Mouse (Mus musculus): ENCODE measurements at regions not wholly inside any gene's neighbourhood (a gene's known extent, or its start where the extent isn't known, plus 50 kb on each side); places are given as distances from the start of the nearest gene placed in this dataset.

DNA sequence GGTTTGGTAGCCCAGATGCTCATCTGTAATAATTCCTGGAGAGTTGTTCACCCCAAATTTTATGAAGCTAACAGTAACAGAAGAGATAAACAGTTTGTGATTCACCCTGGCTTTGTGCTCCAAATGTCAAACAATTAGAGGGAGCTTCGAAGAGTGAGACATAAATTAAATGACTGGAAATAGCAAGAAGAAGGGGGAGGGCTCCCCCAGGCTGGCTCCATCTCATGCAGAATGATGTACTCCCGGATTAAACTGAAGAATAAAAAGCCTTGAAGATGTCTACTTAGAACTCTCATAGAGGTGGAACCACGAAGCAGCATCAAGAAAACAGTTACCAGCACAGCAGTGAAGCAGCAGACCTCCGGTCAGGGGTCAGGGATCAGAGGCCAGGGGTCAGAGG is 90.8 kb downstream of the Olfr267 start:
- TF ChIP-seq POLR2A (IDR thresholded peaks at IDR 0.05; ENCODE audit: borderline replicate concordance, low read depth, low read length) (no peak), CTCF (IDR thresholded peaks at IDR 0.05; ENCODE audit: low read depth, low read length) (no peak)
- H3K27ac ChIP-seq (ENCODE audit: insufficient read depth, low read depth, low read length), result no peak overlapping the region
- H3K4me1 ChIP-seq (ENCODE audit: control insufficient read depth, insufficient read depth, low read length), result no peaks in the 10 kb centered on the region
- no peak overlapping the region for H3K4me3 ChIP-seq (ENCODE audit: insufficient read depth, low read length)

DNA sequence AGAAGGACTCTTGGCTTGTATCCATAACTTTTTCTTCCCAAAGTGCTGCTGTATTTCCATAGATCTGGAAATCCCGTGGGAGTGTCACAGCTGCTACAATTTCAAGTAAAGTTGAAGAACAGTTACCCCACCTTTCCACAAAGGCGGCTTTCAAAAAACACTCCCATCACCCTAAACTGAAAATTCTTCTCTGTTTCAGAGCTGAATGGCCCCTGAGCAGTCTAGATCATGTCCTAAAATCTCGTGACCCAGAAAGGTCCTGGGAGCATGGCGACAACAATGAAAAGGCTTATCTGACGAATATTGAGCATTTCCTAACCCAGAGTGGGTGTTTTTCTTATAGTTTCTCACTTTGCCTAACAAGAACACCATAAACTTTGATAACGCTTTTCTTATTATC is 92.2 kb downstream of the Olfr267 start:
- no peak for TF ChIP-seq CTCF (IDR thresholded peaks at IDR 0.05; ENCODE audit: low read depth, low read length)
- no peak for TF ChIP-seq POLR2A (IDR thresholded peaks at IDR 0.05; ENCODE audit: borderline replicate concordance, low read depth, low read length)
- no peaks in the 10 kb centered on the region for H3K4me1 ChIP-seq (ENCODE audit: control insufficient read depth, insufficient read depth, low read length)
- H3K27ac ChIP-seq (ENCODE audit: insufficient read depth, low read depth, low read length), result no peak overlapping the region
- no peak overlapping the region for H3K4me3 ChIP-seq (ENCODE audit: insufficient read depth, low read length)

GRCm38 (mm10) chr4:58693018-58693417 is 94.5 kb downstream of the Olfr267 start:
- Histone ChIP-seq H3K4me1 (ENCODE audit: control insufficient read depth, insufficient read depth, low read length) (no peaks in the 10 kb centered on the region), H3K27ac (ENCODE audit: insufficient read depth, low read depth, low read length) (no peak overlapping the region), H3K4me3 (ENCODE audit: insufficient read depth, low read length) (no peak overlapping the region)
- no peak for TF ChIP-seq CTCF (IDR thresholded peaks at IDR 0.05; ENCODE audit: low read depth, low read length)
- no peak for TF ChIP-seq POLR2A (IDR thresholded peaks at IDR 0.05; ENCODE audit: borderline replicate concordance, low read depth, low read length)

DNA sequence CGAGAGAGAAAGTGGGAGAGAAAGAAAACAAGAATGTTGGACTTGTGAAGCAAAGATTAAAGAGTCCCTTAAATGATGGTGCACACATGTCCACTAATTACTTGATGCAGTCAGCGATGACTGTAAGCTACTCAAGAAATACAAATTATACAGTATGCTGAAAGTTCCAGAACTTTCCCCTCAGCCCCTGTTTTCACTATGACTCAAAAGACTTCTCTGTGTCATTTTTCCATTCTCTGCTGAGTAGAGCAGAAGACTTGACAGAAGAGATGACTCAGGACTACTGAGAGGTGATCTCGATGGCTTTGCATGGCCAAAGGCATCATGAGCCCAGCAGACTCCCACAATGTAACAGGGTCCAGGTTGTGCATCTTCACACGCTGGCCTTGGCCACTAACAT is 105.6 kb downstream of the Olfr267 start:
- Histone ChIP-seq H3K4me3 (ENCODE audit: insufficient read depth, low read length) (no peak overlapping the region), H3K4me1 (ENCODE audit: control insufficient read depth, insufficient read depth, low read length) (no peaks in the 10 kb centered on the region), H3K27ac (ENCODE audit: insufficient read depth, low read depth, low read length) (no peak overlapping the region)
- TF ChIP-seq CTCF (IDR thresholded peaks at IDR 0.05; ENCODE audit: low read depth, low read length) (no peak), POLR2A (IDR thresholded peaks at IDR 0.05; ENCODE audit: borderline replicate concordance, low read depth, low read length) (no peak)

DNA sequence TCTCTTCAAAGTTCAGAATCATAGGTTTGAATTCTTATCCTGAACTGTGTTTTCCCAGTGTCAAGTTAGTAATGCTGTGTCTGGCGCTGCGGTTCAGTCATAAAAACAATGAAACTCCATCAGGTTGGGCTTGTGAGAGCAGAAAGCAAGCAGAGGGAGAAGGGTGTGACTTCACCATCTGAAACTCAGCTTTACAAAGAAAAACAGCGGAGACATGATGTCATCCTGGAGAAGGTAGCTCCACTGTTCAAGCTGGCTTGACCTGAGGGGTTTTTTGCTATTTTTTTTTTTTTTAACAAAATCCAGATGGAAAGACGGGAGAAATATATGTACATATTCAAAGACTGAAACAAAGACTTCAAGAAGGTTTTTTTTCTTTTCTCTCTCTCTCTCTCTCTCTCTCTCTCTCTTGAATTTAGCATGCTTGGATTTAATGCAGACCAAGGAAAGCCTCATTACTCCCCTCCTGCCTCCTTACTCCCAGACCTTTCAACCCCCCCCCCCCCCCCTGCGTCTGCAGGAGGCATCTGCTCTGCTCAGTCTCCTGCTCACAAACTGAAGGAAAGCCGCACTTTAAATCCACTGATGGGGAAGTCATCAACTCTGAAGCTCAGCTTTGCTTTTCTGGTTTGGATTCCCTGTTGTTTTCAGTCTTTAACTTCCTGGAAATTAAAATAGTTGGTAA is 109.7 kb downstream of the Olfr267 start:
- Histone ChIP-seq H3K27ac (ENCODE audit: insufficient read depth, low read depth, low read length) (no peak overlapping the region), H3K4me3 (ENCODE audit: insufficient read depth, low read length) (no peak overlapping the region), H3K4me1 (ENCODE audit: control insufficient read depth, insufficient read depth, low read length) (no peaks in the 10 kb centered on the region)
- TF ChIP-seq CTCF (IDR thresholded peaks at IDR 0.05; ENCODE audit: low read depth, low read length) (no peak), POLR2A (IDR thresholded peaks at IDR 0.05; ENCODE audit: borderline replicate concordance, low read depth, low read length) (no peak)

DNA sequence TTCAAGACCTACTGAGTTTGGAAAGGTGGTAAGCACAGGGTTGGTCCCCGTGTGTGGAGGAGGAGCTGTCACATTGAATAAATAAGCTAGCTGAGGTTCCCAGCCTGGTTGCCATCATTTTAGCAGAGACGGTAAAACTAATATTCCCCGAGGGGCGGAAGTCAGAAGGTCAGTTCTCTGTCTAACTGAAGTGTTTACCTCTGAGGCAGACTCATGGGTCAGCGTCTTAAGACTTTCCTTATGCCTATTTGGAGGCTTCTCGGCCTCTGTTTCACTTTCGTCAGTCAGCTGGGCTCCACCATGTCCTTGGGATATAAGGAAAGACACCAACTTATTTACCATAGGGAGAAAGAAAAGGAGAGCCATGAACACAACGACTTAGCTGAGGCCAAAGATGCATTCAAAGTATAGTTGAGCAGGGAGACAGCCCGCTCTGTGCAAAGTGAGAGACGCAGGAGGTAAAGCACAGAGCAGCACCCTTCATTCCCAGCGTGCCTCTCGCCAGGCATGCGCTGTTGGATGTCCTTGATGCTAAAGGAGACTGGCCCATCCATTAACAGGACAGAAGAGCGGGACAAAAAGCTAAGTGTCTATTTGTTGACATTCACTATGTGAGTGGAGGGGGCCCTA is 116.0 kb downstream of the Olfr267 start:
- TF ChIP-seq POLR2A (IDR thresholded peaks at IDR 0.05; ENCODE audit: borderline replicate concordance, low read depth, low read length) (no peak), CTCF (IDR thresholded peaks at IDR 0.05; ENCODE audit: low read depth, low read length) (no peak)
- no peak overlapping the region for H3K27ac ChIP-seq (ENCODE audit: insufficient read depth, low read depth, low read length)
- H3K4me1 ChIP-seq (ENCODE audit: control insufficient read depth, insufficient read depth, low read length), result no peaks in the 10 kb centered on the region
- no peak overlapping the region for H3K4me3 ChIP-seq (ENCODE audit: insufficient read depth, low read length)

- H3K4me3 ChIP-seq (ENCODE audit: insufficient read depth, low read length), result no peak overlapping the region
- TF ChIP-seq POLR2A (IDR thresholded peaks at IDR 0.05; ENCODE audit: borderline replicate concordance, low read depth, low read length), result no peak
- TF ChIP-seq CTCF (IDR thresholded peaks at IDR 0.05; ENCODE audit: low read depth, low read length), result no peak
- H3K27ac ChIP-seq (ENCODE audit: insufficient read depth, low read depth, low read length), result no peak overlapping the region
- H3K4me1 ChIP-seq (ENCODE audit: control insufficient read depth, insufficient read depth, low read length), result no peaks in the 10 kb centered on the region
Measured at GRCm38 (mm10) chr4:58670906-58671250, 116.6 kb downstream of the Olfr267 start.

DNA sequence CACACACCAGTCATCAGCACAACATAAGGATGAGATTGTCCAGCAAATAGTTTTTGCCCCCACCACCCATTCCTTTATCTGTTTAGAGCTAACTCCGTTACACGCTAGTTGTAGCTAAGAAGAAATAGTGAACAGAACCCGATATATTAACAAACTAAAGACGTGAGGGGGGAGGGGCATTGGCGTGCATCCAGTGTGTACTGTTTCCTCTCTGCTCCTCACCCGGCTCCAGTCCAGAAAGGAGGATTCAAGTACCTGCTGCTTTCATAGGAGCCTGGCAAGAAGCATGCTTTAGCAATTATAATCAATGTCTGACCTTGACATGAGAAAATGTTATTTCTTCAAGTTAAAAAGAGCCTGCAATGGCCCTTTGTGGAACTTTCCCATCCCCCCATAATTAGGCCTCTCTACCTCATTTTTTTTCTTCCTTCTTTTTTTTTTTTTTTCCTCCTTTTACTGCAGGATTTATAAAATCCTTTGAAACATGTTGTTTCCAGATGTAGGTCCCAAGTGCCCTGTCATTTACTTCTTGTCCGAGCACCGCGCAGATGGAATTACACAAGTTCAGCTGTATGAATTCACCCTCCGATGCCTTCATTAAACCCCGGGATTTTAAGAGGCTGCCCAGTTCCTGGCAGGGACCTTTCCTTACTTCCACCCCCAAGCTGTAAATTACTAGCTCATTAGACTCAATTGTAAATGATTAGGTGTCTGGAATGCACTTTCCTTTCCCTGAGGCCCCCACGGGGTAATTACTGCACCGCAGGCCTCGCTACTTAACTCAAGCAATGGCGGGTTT is 116.6 kb upstream of the Lpar1 start:
- TF ChIP-seq CTCF (IDR thresholded peaks at IDR 0.05; ENCODE audit: low read depth, low read length) (no peak), POLR2A (IDR thresholded peaks at IDR 0.05; ENCODE audit: borderline replicate concordance, low read depth, low read length) (no peak)
- Histone ChIP-seq H3K4me1 (ENCODE audit: control insufficient read depth, insufficient read depth, low read length) (no peaks in the 10 kb centered on the region), H3K27ac (ENCODE audit: insufficient read depth, low read depth, low read length) (no peak overlapping the region), H3K4me3 (ENCODE audit: insufficient read depth, low read length) (no peak overlapping the region)

DNA sequence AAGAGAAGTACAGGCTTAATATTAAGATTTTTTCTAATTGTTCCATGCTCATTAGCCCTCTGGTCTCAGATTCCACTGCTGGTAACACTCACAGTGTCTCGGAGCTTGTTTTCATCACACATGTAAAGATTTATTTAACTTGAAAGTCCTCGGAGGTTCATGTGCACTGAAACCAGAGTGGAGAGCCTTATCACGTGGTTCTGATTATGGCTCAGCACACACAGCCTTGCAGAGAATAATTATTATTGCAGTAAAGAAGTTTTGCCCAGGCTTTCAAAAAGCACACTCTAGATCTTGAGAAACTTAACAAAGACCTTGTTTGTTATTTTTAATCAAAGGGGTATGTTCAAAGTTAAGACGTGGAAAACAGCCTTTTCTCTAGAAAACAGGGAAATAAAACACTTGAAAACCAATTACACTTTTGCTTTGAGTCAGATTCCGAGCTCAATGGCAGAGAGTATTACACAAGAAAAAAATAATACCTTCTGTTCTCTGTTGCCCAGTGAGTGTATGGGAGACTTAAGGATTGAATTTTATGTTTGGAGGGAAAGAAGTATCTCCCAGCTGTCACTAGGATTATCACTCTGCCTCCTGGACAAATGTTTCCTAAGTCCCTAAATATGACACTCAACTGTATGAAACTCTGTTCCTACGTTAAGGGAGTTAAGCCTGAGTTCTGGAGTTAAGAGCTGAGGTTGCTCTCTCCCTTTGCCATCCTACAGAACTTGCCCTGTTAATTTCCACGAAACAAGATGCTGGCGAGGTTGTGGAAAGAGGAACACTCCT is 114.9 kb upstream of the Lpar1 start:
- Histone ChIP-seq H3K4me3 (ENCODE audit: insufficient read depth, low read length) (no peak overlapping the region), H3K27ac (ENCODE audit: insufficient read depth, low read depth, low read length) (no peak overlapping the region), H3K4me1 (ENCODE audit: control insufficient read depth, insufficient read depth, low read length) (no peaks in the 10 kb centered on the region)
- no peak for TF ChIP-seq POLR2A (IDR thresholded peaks at IDR 0.05; ENCODE audit: borderline replicate concordance, low read depth, low read length)
- TF ChIP-seq CTCF (IDR thresholded peaks at IDR 0.05; ENCODE audit: low read depth, low read length), result no peak

Data from bone marrow macrophage, adult 2 months (primary cell).